Mouse (Mus musculus) liver, adult 2 months (tissue): ENCODE measurements around the gene Gxylt2. TPM values are rescaled to one million over a fixed set of nuclear protein-coding genes. Genes with fewer than 3 reads are reported as not detected.

Source experiments
- DNase-seq: peaks from one replicate; pipeline ENCODE4 v3.0.0-alpha.2; 2011; ENCODE audit warnings: low read depth, low spot score; ENCODE audit errors: extremely low read depth
- H3K27ac ChIP-seq: fragments of 200-500 bp; replicated peaks from 2 replicates; pipeline ENCODE4 v1.5.1; 2012; ENCODE audit warnings: low read depth, mild to moderate bottlenecking, control low read depth, inconsistent platforms, low read length; ENCODE audit not compliant: insufficient read depth
- H3K27me3 ChIP-seq: fragments of 200-500 bp; 2 replicates; pipeline ENCODE4 v1.6.1; 2012; ENCODE audit warnings: mild to moderate bottlenecking, moderate library complexity, low read length, inconsistent platforms; ENCODE audit not compliant: control insufficient read depth, insufficient read depth
- H3K36me3 ChIP-seq: fragments of 200-500 bp; 2 replicates; pipeline ENCODE4 v1.6.1; 2012; ENCODE audit warnings: low read length, inconsistent platforms; ENCODE audit not compliant: control insufficient read depth, insufficient read depth
- H3K4me1 ChIP-seq: fragments of 200-500 bp; 2 replicates; pipeline ENCODE4 v1.6.1; 2011; ENCODE audit warnings: low read length; ENCODE audit not compliant: control insufficient read depth, insufficient read depth
- H3K4me3 ChIP-seq: fragments of 200-500 bp; 2 replicates; pipeline ENCODE4 v1.5.1; 2011; ENCODE audit warnings: low read depth, mild to moderate bottlenecking, control low read depth, low read length, moderate library complexity; ENCODE audit not compliant: insufficient read depth
- H3K79me2 ChIP-seq: fragments of 200-500 bp; 2 replicates; pipeline ENCODE4 v1.6.1; 2012; ENCODE audit warnings: inconsistent platforms, mild to moderate bottlenecking, low read length, moderate library complexity; ENCODE audit not compliant: control insufficient read depth, insufficient read depth
- H3K9ac ChIP-seq: fragments of 200-500 bp; 2 replicates; pipeline ENCODE4 v1.6.1; 2012; ENCODE audit warnings: low read depth, mild to moderate bottlenecking, control low read depth, inconsistent platforms, low read length
- CTCF ChIP-seq: fragments of 200-500 bp; IDR thresholded peaks from 2 replicates; pipeline ENCODE4 v1.5.1; 2011; ENCODE audit warnings: low read depth, low read length, control low read depth
- POLR2A ChIP-seq: fragments of 200-500 bp; IDR thresholded peaks from 2 replicates; pipeline ENCODE4 v1.6.1; 2011; ENCODE audit warnings: low read length, control low read depth; ENCODE audit not compliant: insufficient read depth; ENCODE audit errors: extremely low read depth
- WGBS: fragments of 180-500 bp; shearing (Covaris S2); methylation state at CpG from one replicate; pipeline ENCODE4 v1.1.7; 2018; 5-methylcytosine and 5-hydroxymethylcytosine counted together
- polyA plus RNA-seq: library from polyadenylated mRNA; depleted of rRNA; stranded (reverse); fragments of >200 nt; gene quantifications from 2 replicates; pipeline ENCODE4 v1.2.3, GENCODE M21; 2012
- total RNA-seq: library from RNA; depleted of rRNA; stranded (reverse); fragments of >200 nt; gene quantifications from 2 replicates; pipeline ENCODE4 v1.2.3, GENCODE M21; 2014

Gene Gxylt2
- total and polyA plus RNA-seq, 2 experiments, result under 0.01 TPM; not detected in 1

DNA sequence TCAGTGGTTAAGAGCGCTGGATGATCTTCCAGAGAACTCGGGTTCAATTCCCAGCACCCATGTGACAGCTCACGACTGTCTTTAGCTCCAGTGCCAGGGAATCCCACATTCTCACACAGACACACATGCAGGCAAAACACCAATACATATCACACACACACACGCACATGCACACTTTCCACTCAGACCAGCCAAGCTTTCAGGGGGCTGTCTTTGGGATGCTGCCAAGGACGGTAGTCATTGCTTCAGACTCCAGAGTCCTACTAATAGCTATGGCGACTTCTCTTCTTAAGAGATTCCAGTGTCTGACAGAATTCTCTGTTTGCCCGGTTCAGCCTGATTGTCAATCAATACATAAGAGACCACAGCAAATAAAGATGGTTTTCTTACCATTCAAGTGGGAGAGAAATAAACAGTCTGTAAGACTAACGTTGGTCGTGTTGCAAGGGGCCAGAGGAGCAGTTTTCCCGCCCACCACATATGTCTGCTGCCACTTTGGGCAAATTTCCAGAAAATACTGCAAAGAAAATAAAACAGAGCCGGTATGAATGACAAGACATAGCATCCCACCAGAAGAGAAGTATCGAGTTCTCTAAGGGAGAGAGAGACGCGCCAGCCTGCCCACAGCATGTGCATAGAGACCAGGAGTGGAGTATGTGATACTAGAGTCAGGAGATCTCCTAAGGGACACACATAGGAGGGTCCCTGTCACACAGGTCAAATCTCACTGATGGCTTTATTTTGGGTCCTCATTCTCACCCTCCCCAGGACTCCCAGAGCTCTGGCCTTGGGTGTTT, 88.6 kb downstream of the Gxylt2 start:
- Histone ChIP-seq H3K79me2 (no peaks in the 10 kb centered on the region), H3K9ac (no peak overlapping the region), H3K4me3 (no peak overlapping the region), H3K36me3 (no peaks in the 10 kb centered on the region), H3K27ac (no peak overlapping the region), H3K4me1 (no peaks in the 10 kb centered on the region), H3K27me3 (no peaks in the 10 kb centered on the region)
- TF ChIP-seq POLR2A (no peak), CTCF (no peak)
- 73% methylated on average over 14 of the region's 14 CpGs for WGBS
- no peak for DNase-seq

DNA sequence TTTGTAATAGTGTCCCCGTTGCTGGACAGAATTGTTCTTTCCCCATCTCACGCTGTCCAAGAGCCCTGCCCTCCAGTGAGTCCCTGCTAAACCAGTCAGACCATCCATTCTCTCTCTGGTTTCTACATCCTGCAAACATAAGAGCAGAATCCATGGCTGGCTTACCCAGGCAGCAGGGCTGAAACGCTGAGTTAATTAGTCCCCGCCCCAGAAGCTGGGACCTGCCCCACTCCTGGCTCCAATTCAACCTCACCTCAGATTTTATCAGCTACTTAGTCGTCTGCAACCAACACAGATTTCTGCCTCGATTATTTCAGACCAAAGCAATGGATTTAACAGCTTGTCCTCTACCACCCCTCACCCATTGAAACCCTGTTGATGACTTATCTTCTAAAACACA, 91.3 kb downstream of the Gxylt2 start:
- no peak for DNase-seq
- WGBS, result 39% methylated on average over 6 of the region's 6 CpGs
- Histone ChIP-seq H3K27ac (no peak overlapping the region), H3K9ac (no peak overlapping the region), H3K79me2 (no peaks in the 10 kb centered on the region), H3K4me1 (no peaks in the 10 kb centered on the region), H3K4me3 (no peak overlapping the region), H3K27me3 (no peaks in the 10 kb centered on the region), H3K36me3 (no peaks in the 10 kb centered on the region)
- TF ChIP-seq CTCF (no peak), POLR2A (no peak)

DNA sequence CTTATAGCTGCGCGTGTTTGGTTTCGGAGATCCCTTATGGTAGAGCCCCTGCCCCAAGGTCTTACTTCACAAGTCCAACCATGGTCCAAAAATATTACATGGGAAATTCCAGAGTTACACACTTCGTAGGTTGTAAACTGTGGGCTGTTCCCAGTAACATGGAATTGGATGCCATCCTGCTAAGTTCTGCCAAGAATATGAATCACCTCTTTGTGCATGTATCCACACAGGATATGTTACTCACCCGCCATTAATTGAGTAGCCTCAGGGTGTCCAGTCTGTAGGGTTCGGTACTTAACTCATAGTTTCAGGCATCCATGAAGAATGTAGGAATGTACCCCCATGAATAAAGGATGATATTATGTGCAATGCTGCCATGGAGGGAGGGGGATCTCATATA, 94.8 kb downstream of the Gxylt2 start:
- no peak overlapping the region for H3K9ac ChIP-seq
- H3K27me3 ChIP-seq, result no peaks in the 10 kb centered on the region
- no peak for DNase-seq
- TF ChIP-seq POLR2A (no peak), CTCF (no peak)
- no peaks in the 10 kb centered on the region for H3K4me1 ChIP-seq
- no peak overlapping the region for H3K4me3 ChIP-seq
- no peaks in the 10 kb centered on the region for H3K79me2 ChIP-seq
- H3K27ac ChIP-seq, result no peak overlapping the region
- 95% methylated on average over 6 of the region's 6 CpGs for WGBS
- H3K36me3 ChIP-seq, result no peaks in the 10 kb centered on the region

DNA sequence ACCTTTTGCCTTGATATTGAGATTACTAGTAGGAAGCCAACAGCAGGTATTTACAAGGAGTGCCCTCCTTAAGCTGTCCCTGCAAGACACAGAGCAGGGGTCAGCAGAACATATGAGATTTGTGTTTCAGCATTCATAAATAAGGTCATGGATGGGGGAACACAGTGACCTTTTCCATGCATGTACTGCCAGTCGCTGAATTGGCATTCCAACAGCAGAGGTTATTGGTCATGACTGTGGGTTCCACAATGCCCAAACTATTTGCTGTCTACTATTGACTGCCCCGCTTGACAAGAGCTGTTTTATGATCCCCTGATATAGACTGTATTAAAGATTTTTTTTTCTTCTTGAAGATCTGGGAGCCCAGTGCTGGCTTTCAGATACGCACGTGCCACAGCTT, 95.2 kb downstream of the Gxylt2 start:
- no peak overlapping the region for H3K27ac ChIP-seq
- no peaks in the 10 kb centered on the region for H3K36me3 ChIP-seq
- 91% methylated on average over 4 of the region's 4 CpGs for WGBS
- no peak for DNase-seq
- H3K4me3 ChIP-seq, result no peak overlapping the region
- H3K9ac ChIP-seq, result no peak overlapping the region
- H3K4me1 ChIP-seq, result no peaks in the 10 kb centered on the region
- H3K79me2 ChIP-seq, result no peaks in the 10 kb centered on the region
- TF ChIP-seq POLR2A (no peak), CTCF (no peak)
- no peaks in the 10 kb centered on the region for H3K27me3 ChIP-seq

DNA sequence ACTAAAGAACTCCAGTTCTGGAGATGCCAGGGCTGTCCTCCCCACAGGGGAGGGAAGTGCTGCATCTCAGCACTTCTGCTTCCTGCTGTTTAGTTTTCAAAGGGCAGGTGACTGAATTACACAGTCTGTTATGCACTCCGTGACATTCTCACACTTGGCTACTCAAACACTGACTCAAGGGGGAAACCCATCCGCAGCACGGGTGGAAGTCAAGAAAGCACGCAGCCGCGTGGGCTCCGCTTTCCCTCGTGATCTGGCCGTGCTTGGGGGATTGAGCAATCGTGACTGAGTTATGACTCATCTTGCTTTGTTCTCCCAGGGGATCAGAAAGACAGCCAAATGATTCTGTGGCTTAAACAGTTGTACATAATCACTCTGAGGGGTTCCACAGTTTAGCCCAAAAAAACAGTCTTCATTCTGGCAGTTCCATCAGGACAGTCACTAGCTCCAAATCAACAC, 96.0 kb downstream of the Gxylt2 start:
- Histone ChIP-seq H3K36me3 (no peaks in the 10 kb centered on the region), H3K27me3 (no peaks in the 10 kb centered on the region), H3K79me2 (no peaks in the 10 kb centered on the region), H3K27ac (no peak overlapping the region), H3K4me1 (no peaks in the 10 kb centered on the region), H3K9ac (no peak overlapping the region), H3K4me3 (no peak overlapping the region)
- DNase-seq, result peak; percentile 1
- TF ChIP-seq CTCF (no peak), POLR2A (no peak)
- 36% methylated on average over 10 of the region's 10 CpGs for WGBS

DNA sequence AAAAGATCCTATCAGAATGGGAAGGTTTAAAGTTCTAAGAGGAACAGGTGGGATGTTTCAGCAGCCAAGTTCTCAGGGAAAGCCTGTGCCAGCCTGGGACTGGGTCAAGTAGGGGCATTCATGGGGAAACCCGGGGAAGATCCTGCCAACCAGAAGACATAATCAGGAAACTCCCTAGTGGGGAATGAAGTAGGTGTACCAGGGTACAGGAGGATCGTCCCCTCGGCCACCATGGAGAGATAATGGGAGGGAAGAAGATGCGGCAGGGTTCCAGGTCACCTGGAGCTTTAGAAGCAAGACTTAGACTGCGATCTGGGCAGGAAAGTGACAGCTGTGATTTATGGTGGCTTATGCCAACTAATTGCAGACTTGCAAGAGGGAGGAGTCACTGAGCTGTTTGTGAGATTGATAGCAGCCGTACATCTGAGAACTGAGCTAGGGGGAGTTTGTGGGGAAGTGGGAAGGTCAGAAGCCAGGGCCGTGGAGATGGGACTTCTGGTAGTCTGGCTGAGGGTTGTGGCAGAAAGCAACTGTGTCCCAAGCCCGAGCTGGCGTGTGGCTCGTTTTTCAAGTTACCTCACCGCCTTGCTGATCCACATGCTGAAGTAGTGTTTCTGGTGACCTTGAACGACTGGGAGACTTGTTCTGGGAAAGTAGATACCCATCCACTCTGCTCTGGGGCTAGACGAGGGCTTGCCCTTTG, 98.0 kb downstream of the Gxylt2 start:
- no peak overlapping the region for H3K9ac ChIP-seq
- TF ChIP-seq CTCF (no peak), POLR2A (no peak)
- no peaks in the 10 kb centered on the region for H3K27me3 ChIP-seq
- H3K4me3 ChIP-seq, result no peak overlapping the region
- H3K79me2 ChIP-seq, result no peaks in the 10 kb centered on the region
- no peak for DNase-seq
- no peaks in the 10 kb centered on the region for H3K36me3 ChIP-seq
- no peaks in the 10 kb centered on the region for H3K4me1 ChIP-seq
- no peak overlapping the region for H3K27ac ChIP-seq
- 69% methylated on average over 13 of the region's 13 CpGs for WGBS
